Mouse (Mus musculus): ENCODE results near the gene Taf8.
"Not testable (repeated sequence)": the region's sequence is repeated elsewhere in the genome, so short reads cannot be mapped to it uniquely, and the experiment has no call there.

Gene Taf8

GRCm38 (mm10) chr17:47515180-47515844, 13.2 kb upstream of the Taf8 start:
- no peak for DNase-seq

- DNase-seq: no peak
Observed at GRCm38 (mm10) chr17:47512956-47513775, 11.1 kb upstream of the Taf8 start.

GRCm38 (mm10) chr17:47511111-47512020, 9.3 kb upstream of the Taf8 start:
- peak; percentile 80 for DNase-seq

GRCm38 (mm10) chr17:47509031-47509705, 7.1 kb upstream of the Taf8 start:
- DNase-seq: no peak

- no peak for DNase-seq
Observed at GRCm38 (mm10) chr17:47508012-47508608, 6.0 kb upstream of the Taf8 start.

- DNase-seq: no peak
Observed at GRCm38 (mm10) chr17:47507523-47507922, 5.4 kb upstream of the Taf8 start.

GRCm38 (mm10) chr17:47506697-47507096, 4.6 kb upstream of the Taf8 start:
- DNase-seq: no peak

- DNase-seq: no peak
Observed at GRCm38 (mm10) chr17:47506042-47506441, 4.0 kb upstream of the Taf8 start.

- no peak for DNase-seq
Observed at GRCm38 (mm10) chr17:47505566-47505965, 3.5 kb upstream of the Taf8 start.

- no peak for DNase-seq
Observed at GRCm38 (mm10) chr17:47504941-47505346, 2.9 kb upstream of the Taf8 start, which contains the start of gene Ccnd3. Gene Ccnd3 (plus strand): TSS chr17:47505051.

- no peak for DNase-seq
Observed at GRCm38 (mm10) chr17:47504228-47504627, 2.1 kb upstream of the Taf8 start.

GRCm38 (mm10) chr17:47503689-47504088, 1.6 kb upstream of the Taf8 start:
- no peak for DNase-seq

- not testable (repeated sequence) for DNase-seq
Observed at GRCm38 (mm10) chr17:47502707-47503045, 584 bp upstream of the Taf8 start.

- no peak for DNase-seq
Observed at GRCm38 (mm10) chr17:47501531-47501930, 561 bp downstream of the Taf8 start.

- DNase-seq: no peak
Observed at GRCm38 (mm10) chr17:47494132-47494531, 8.0 kb downstream of the Taf8 start.

GRCm38 (mm10) chr17:47493653-47494052, 8.4 kb downstream of the Taf8 start:
- DNase-seq: no peak

GRCm38 (mm10) chr17:47492731-47493130, 9.4 kb downstream of the Taf8 start:
- no peak for DNase-seq

GRCm38 (mm10) chr17:47490791-47491190, 11.3 kb downstream of the Taf8 start:
- DNase-seq: no peak

- DNase-seq: no peak
Observed at GRCm38 (mm10) chr17:47485791-47486190, 16.3 kb downstream of the Taf8 start.

- no peak for DNase-seq
Observed at GRCm38 (mm10) chr17:47484993-47485392, 17.1 kb downstream of the Taf8 start.

- no peak for DNase-seq
Observed at GRCm38 (mm10) chr17:47484241-47484921, 17.7 kb downstream of the Taf8 start.

- DNase-seq: no peak
Observed at GRCm38 (mm10) chr17:47482401-47482800, 19.7 kb downstream of the Taf8 start.
